Mouse (Mus musculus): ENCODE data around the gene Agap1. TPM values are rescaled to one million over a fixed set of nuclear protein-coding genes. Genes with fewer than 3 reads are reported as not detected.

The Agap1 gene
- 10 to 100 TPM; 31.9 to 33.7 TPM for total RNA-seq (2023)

DNA sequence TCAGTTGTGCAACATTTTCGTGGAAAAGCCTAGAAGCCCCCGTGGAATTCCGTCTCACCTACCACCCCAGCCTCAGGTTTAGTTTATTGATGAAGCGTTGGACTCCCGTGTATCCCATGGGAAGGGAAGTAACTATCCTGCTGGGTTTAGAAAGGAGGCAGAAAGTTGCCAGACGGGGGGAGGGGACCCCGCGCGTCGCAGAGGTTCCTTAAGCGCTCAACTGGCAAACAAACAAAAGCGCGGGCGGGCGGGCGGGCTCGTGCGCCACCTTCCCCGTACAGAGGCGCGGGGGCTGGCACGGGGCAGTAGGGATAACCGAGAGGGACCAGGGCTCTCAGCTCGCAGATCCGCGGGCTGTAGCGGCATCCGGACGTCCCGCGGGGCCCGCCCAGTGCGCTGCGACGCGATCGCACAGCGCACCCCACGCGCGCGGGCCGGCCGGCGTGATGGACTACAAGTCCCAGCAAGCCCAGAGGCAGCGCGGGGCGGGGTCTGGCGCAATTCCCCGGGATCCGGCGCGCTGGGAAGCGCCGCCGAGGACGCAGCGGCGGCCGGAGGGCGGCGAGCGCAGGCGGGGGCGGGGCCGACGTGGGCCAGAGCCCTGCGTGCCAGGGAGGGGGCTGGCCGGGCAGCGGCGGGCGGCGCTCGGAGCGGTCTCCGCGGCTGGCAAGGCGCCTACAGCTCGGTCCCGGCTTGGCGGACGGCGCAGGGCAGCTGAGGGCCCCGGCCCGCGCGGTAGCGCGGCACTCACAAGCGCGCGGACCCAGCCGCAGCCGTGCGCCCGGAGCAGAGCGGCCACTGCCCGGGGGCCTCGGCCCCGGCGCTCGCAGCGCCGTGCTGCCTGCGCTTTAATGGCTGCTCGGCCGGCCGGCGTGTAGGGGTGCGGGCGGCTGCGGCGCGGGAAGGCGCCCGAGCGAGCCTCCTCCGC is at the start of gene Agap1:
TSS of gene Agap1 (plus strand) at position 611 of the 928 bp plus-strand sequence.

DNA sequence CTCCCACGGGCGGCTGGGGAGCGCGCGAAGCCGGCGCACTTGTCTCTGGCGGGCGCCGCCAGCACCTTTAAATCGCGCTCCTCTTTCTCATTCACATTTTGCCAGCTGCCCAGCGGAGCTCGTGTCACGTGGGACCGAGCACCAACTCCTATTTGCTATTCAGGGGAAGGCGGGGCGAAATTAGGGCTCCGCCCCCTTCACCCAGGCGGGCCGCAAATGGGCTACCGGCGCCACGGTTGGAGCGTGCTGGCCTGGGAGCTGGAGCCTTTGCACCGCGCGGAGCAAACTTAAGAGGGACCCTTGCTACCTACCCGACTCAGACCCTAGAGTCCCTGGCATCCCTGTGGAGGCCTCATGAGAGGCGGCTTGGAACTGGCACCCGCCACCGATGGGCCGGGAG is 476.5 kb downstream of the Agap1 start, which contains the start of gene Gbx2:
TSS of gene Gbx2 (minus strand) at position 60 of the 400 bp plus-strand sequence.

All from monocyte, adult 59 days (primary cell).